Mouse (Mus musculus) olfactory bulb, adult 2 months (tissue): ENCODE results near the gene Sufu.

Experiments used
- CTCF ChIP-seq: fragments of 200-500 bp; IDR thresholded peaks from 2 replicates; pipeline ENCODE4 v1.5.1; 2012; ENCODE audit warnings: low read depth, mild to moderate bottlenecking, low read length, moderate library complexity; ENCODE audit not compliant: insufficient read depth
- POLR2A ChIP-seq: fragments of 200-500 bp; IDR thresholded peaks from 2 replicates; pipeline ENCODE4 v1.6.1; 2012; ENCODE audit warnings: mild to moderate bottlenecking, low read depth, low read length, moderate library complexity; ENCODE audit not compliant: insufficient read depth

GRCm38 (mm10) chr19:46425266-46425665, 28.6 kb downstream of the Sufu start:
- TF ChIP-seq CTCF (no peak), POLR2A (no peak)
